Mouse (Mus musculus) CH12.LX (cell line): Measurements from ENCODE around the gene Map6. TPM values are rescaled to one million over a fixed set of nuclear protein-coding genes. Genes with fewer than 3 reads are reported as not detected.

Experiments
- DNase-seq: peaks from one replicate; pipeline ENCODE4 v3.0.0-alpha.2; 2013; ENCODE audit errors: extremely low read depth
- H3K27ac ChIP-seq: 2 replicates; pipeline ENCODE4 v1.5.1; 2012; ENCODE audit warnings: low read depth, mild to moderate bottlenecking, control low read depth, moderate library complexity; ENCODE audit not compliant: insufficient read depth
- H3K27me3 ChIP-seq: replicated peaks from 2 replicates; pipeline ENCODE3; 2012; ENCODE audit warnings: inconsistent platforms
- H3K36me3 ChIP-seq, 2 experiments: replicated peaks in 1 of 2; 2 replicates each; pipeline versions ENCODE3 to v1.6.1; 2012; ENCODE audit warnings: inconsistent platforms in 1 of 2, low read length in 1 of 2, mild to moderate bottlenecking in 1 of 2, mixed read lengths in 1 of 2, moderate library complexity in 1 of 2; ENCODE audit not compliant: control insufficient read depth in 1 of 2, insufficient read depth in 1 of 2
- H3K4me1 ChIP-seq, 2 experiments: 2 replicates each; pipeline ENCODE4 v1.6.1; 2012; ENCODE audit warnings: inconsistent platforms in 1 of 2, moderate library complexity in 1 of 2; ENCODE audit not compliant: insufficient read depth in 2 of 2, control insufficient read depth in 1 of 2
- H3K4me2 ChIP-seq: 2 replicates; pipeline ENCODE4 v1.6.1; 2012; ENCODE audit warnings: low read depth, mild to moderate bottlenecking, control low read depth; ENCODE audit not compliant: poor library complexity, insufficient read depth, severe bottlenecking
- H3K4me3 ChIP-seq, 3 experiments: fragments of 150-350 bp in 1 of 3; sonication (generic) in 1 of 3; replicated peaks in 1 of 3; 2 replicates each; pipeline versions ENCODE3 to v1.5.1; 2011 to 2012; ENCODE audit warnings: low read depth in 2 of 3, low read length in 2 of 3, mild to moderate bottlenecking in 2 of 3, moderate library complexity in 2 of 3, control low read depth in 1 of 3, improper control_type of control experiment in 1 of 3, inconsistent platforms in 1 of 3, mixed read lengths in 1 of 3; ENCODE audit not compliant: poor library complexity in 1 of 3
- H3K79me2 ChIP-seq: replicated peaks from 2 replicates; pipeline ENCODE4 v1.6.1; 2012; ENCODE audit warnings: mild to moderate bottlenecking, moderate library complexity; ENCODE audit not compliant: control insufficient read depth, poor library complexity, insufficient read depth, severe bottlenecking; ENCODE audit errors: extremely low read depth
- H3K9ac ChIP-seq: 2 replicates; pipeline ENCODE4 v1.6.1; 2012; ENCODE audit warnings: low read depth, mild to moderate bottlenecking, control low read depth, moderate library complexity; ENCODE audit not compliant: insufficient read depth
- H3K9me3 ChIP-seq: replicated peaks from 2 replicates; pipeline ENCODE3; 2012; ENCODE audit warnings: low read length, inconsistent platforms, mixed read lengths
- BHLHE40 ChIP-seq: IDR thresholded peaks from 2 replicates; pipeline ENCODE4 v1.6.1; 2011; ENCODE audit warnings: mild to moderate bottlenecking, low read depth, low read length, improper control_type of control experiment
- CTCF ChIP-seq, 2 experiments: IDR thresholded peaks in 1 of 2; conservative IDR thresholded peaks in 1 of 2; 2 replicates each; pipeline ENCODE4 v1.5.1; 2011 to 2012; ENCODE audit warnings: low read depth in 2 of 2, low read length in 2 of 2, improper control_type of control experiment in 1 of 2, inconsistent platforms in 1 of 2, mild to moderate bottlenecking in 1 of 2, moderate library complexity in 1 of 2
- GABPA ChIP-seq: IDR thresholded peaks from 2 replicates; pipeline ENCODE4 v1.6.1; 2012; ENCODE audit warnings: low read depth, low read length, improper control_type of control experiment, inconsistent platforms; ENCODE audit not compliant: insufficient replicate concordance
- HCFC1 ChIP-seq: IDR thresholded peaks from 2 replicates; pipeline ENCODE4 v1.6.1; 2012; ENCODE audit warnings: low read depth, mild to moderate bottlenecking, inconsistent platforms, low read length, improper control_type of control experiment
- IRF4 ChIP-seq: IDR thresholded peaks from 2 replicates; pipeline ENCODE4 v1.6.1; 2014; ENCODE audit warnings: low read depth, mild to moderate bottlenecking, inconsistent platforms, low read length, improper control_type of control experiment
- JUN ChIP-seq: IDR thresholded peaks from 2 replicates; pipeline ENCODE4 v1.6.1; 2011; ENCODE audit warnings: low read depth, mild to moderate bottlenecking, low read length, improper control_type of control experiment, moderate library complexity; ENCODE audit not compliant: insufficient read depth
- MAZ ChIP-seq: IDR thresholded peaks from 2 replicates; pipeline ENCODE4 v1.6.1; 2012; ENCODE audit warnings: low read depth, mild to moderate bottlenecking, inconsistent platforms, low read length, improper control_type of control experiment, moderate library complexity
- MEF2A ChIP-seq: IDR thresholded peaks from 2 replicates; pipeline ENCODE4 v1.6.1; 2014; ENCODE audit warnings: low read depth, mild to moderate bottlenecking, inconsistent platforms, low read length, improper control_type of control experiment, borderline replicate concordance
- MYC ChIP-seq: IDR thresholded peaks from 2 replicates; pipeline ENCODE4 v1.6.1; 2011; ENCODE audit warnings: low read depth, mild to moderate bottlenecking, improper control_type of control experiment, low read length
- NELFE ChIP-seq: IDR thresholded peaks from 2 replicates; pipeline ENCODE4 v1.6.1; 2011; ENCODE audit warnings: low read depth, low read length, improper control_type of control experiment
- POLR2AphosphoS2 ChIP-seq: IDR thresholded peaks from 2 replicates; pipeline ENCODE4 v1.6.1; 2011; ENCODE audit warnings: low read depth, low read length, improper control_type of control experiment
- RAD21 ChIP-seq: IDR thresholded peaks from 2 replicates; pipeline ENCODE4 v1.6.1; 2011; ENCODE audit warnings: low read depth, mild to moderate bottlenecking, low read length, improper control_type of control experiment, moderate library complexity
- RCOR1 ChIP-seq: conservative IDR thresholded peaks from 2 replicates; pipeline ENCODE4 v1.6.1; 2012; ENCODE audit warnings: low read depth, mild to moderate bottlenecking, inconsistent platforms, low read length, improper control_type of control experiment
- SIN3A ChIP-seq: IDR thresholded peaks from 2 replicates; pipeline ENCODE4 v1.6.1; 2012; ENCODE audit warnings: low read length, improper control_type of control experiment, inconsistent platforms
- SMC3 ChIP-seq: IDR thresholded peaks from 2 replicates; pipeline ENCODE4 v1.6.1; 2011; ENCODE audit warnings: low read depth, low read length, improper control_type of control experiment
- ZC3H11A ChIP-seq: IDR thresholded peaks from 2 replicates; pipeline ENCODE4 v1.6.1; 2012; ENCODE audit warnings: low read depth, mild to moderate bottlenecking, inconsistent platforms, low read length, improper control_type of control experiment
- ZMIZ1 ChIP-seq: IDR thresholded peaks from 2 replicates; pipeline ENCODE4 v1.6.1; 2012; ENCODE audit warnings: low read depth, mild to moderate bottlenecking, inconsistent platforms, low read length, improper control_type of control experiment
- dilution Hi-C: fragments of 300-500 bp; cut with MboI; formaldehyde crosslinking; loops from 2 replicates; pipeline ENCODE4 v1.14.3; 2020; ENCODE audit warnings: low sequenced_read_pairs; ENCODE audit not compliant: extremely low pct_unique_long_range_greater_than_20kb, extremely low pct_ligation_motif_present
- in situ Hi-C: fragments of 300-500 bp; cut with MboI; formaldehyde crosslinking; loops from 3 replicates; pipeline ENCODE4 v1.14.3; 2019; ENCODE audit warnings: low sequenced_read_pairs, low pct_ligation_motif_present, low pct_unique_long_range_greater_than_20kb, mixed read lengths
- polyA plus RNA-seq: library from polyadenylated mRNA; unstranded; fragments of >175 nt; gene quantifications from 2 replicates; pipeline ENCODE4 v1.2.1, GENCODE M21; 2012; ENCODE audit warnings: low read depth; ENCODE audit not compliant: insufficient read length
- total RNA-seq, 2 experiments: library from RNA; depleted of rRNA; stranded (reverse); fragments of 300-350 nt in 1 of 2; fragments of >200 nt in 1 of 2; gene quantifications; 2 replicates each; pipeline ENCODE4 v1.2.3; 2012 to 2014

Gene Map6
- total and polyA plus RNA-seq, 3 experiments, result 0.32 to 1.4 (median 1.1) TPM

- no peak overlapping the region for H3K4me2 ChIP-seq
- H3K9me3 ChIP-seq, result peaks cover 3% of the 10 kb centered on the region
- peaks cover 4% of the 10 kb centered on the region for H3K27me3 ChIP-seq
- H3K4me1 ChIP-seq, result peaks cover 0 to 3% of the 10 kb centered on the region in 2 experiments; a peak in 1 of 4 replicates
- no peak overlapping the region for H3K9ac ChIP-seq
- no peak overlapping the region for H3K27ac ChIP-seq
- dilution Hi-C loops, result no loop called here
- no peaks in the 10 kb centered on the region for H3K79me2 ChIP-seq
- no peaks in the 10 kb centered on the region for H3K36me3 ChIP-seq
- no peak overlapping the region for H3K4me3 ChIP-seq
- peak; percentile 16 for DNase-seq
- TF ChIP-seq ZC3H11A (no peak), CTCF (conservative IDR thresholded peaks at IDR 0.05 in 1 of 2, IDR thresholded peaks at IDR 0.05 in 1 of 2; ENCODE audit: low read depth in 2 of 2, low read length in 2 of 2) (peak; percentile 22 to 37; a peak in 3 of 4 replicates), SMC3 (0 out of 2 replicates have a peak, but pooled peaks have one; percentile 5), RAD21 (peak; percentile 0)
- in situ Hi-C loops, result no loop called here
These were observed 5.3 kb upstream of the Map6 start for GRCm38 (mm10) chr7:99261900-99262299.

DNA sequence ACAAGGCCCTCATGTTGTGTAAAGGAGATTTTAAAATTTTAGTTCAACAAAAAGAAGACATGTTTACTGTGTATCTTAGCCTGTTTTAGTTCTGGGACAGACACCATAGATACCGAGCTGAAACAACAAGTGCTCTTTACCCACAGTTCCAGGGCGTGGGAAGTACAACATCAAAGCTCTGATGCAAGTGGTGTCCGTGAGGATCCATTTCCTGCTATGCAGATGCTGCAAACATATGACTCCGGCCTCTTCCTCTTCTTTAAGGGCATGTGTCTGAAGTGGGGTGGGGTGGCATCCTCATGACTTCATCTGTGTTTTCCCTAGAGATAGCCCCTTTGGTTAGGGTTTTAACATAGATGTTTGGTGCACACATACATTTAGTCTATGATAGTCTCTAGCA, 3.7 kb upstream of the Map6 start:
- dilution Hi-C loops, result no loop called here
- Histone ChIP-seq H3K9ac (no peak overlapping the region), H3K27ac (no peak overlapping the region), H3K9me3 (peaks cover 3% of the 10 kb centered on the region), H3K4me3 (no peak overlapping the region), H3K36me3 (no peaks in the 10 kb centered on the region), H3K4me1 (peaks cover 0 to 10% of the 10 kb centered on the region in 2 experiments; a peak in 1 of 4 replicates), H3K79me2 (no peaks in the 10 kb centered on the region), H3K27me3 (peaks cover 16% of the 10 kb centered on the region), H3K4me2 (no peak overlapping the region)
- no peak for DNase-seq
- TF ChIP-seq MYC, result no peak
- TF ChIP-seq BHLHE40, result no peak
- no peak for TF ChIP-seq GABPA
- no peak for TF ChIP-seq NELFE
- in situ Hi-C loops, result no loop called here

DNA sequence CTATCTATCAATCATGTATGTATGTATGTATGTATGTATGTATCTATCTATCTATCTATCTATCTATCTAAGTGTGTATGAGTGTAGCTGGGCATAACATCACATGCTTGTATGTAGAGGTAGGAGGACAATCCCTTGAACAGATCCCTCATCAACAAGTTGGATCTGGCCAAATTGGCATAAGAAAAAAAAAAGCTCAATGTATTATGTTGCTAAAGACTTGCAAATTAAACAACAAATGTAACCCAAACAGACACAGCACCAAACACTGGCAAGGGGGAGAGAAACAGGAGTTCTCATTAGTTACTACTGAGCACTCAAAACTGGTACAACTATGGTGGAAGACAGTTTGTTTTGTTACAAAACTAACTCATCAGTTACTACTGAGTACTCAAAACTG, 2.6 kb upstream of the Map6 start:
- in situ Hi-C loops (no loop called here), dilution Hi-C loops (no loop called here)
- TF ChIP-seq SIN3A (no peak), POLR2AphosphoS2 (no peak), MYC (no peak), BHLHE40 (no peak), MEF2A (no peak), JUN (no peak), ZMIZ1 (no peak), RCOR1 (no peak), MAZ (no peak), HCFC1 (no peak), IRF4 (no peak)
- H3K4me1 ChIP-seq, result peaks cover 4 to 11% of the 10 kb centered on the region in 2 experiments; a peak in 2 of 4 replicates
- DNase-seq, result no peak
- H3K36me3 ChIP-seq, result no peaks in the 10 kb centered on the region
- H3K27ac ChIP-seq, result no peak overlapping the region
- H3K79me2 ChIP-seq, result no peaks in the 10 kb centered on the region
- no peak overlapping the region for H3K4me3 ChIP-seq
- peaks cover 3% of the 10 kb centered on the region for H3K9me3 ChIP-seq
- no peak overlapping the region for H3K4me2 ChIP-seq
- H3K9ac ChIP-seq, result no peak overlapping the region
- peaks cover 18% of the 10 kb centered on the region for H3K27me3 ChIP-seq
